Mouse (Mus musculus): ENCODE data around the gene Scamp1. TPM values are rescaled to one million over a fixed set of nuclear protein-coding genes. Genes with fewer than 3 reads are reported as not detected.

Scamp1 gene
- polyA plus RNA-seq, 1 experiment from 2014 or later, result 219 TPM

- no peaks in the 10 kb centered on the region for H3K4me1 ChIP-seq (ENCODE audit: control insufficient read depth, insufficient read depth, low read length)
- 83% methylated on average over 10 of the region's 10 CpGs for WGBS
- H3K27ac ChIP-seq (ENCODE audit: low read length), result no peak overlapping the region
- H3K4me3 ChIP-seq (ENCODE audit: low read depth, low read length), result no peak overlapping the region
- H3K9ac ChIP-seq (ENCODE audit: low read depth, low read length), result no peak overlapping the region
- H3K36me3 ChIP-seq (ENCODE audit: control insufficient read depth, insufficient read depth, low read length), result no peaks in the 10 kb centered on the region
- ATAC-seq, result no peak
- H3K9me3 ChIP-seq (replicated peaks; ENCODE audit: control insufficient read depth, low read length, poor library complexity, severe bottlenecking), result no peaks in the 10 kb centered on the region; the same call in 1 of the 2 replicates
- H3K27me3 ChIP-seq (ENCODE audit: control insufficient read depth, insufficient read depth, low read depth, low read length), result no peaks in the 10 kb centered on the region
- H3K4me2 ChIP-seq (ENCODE audit: low read length), result no peak overlapping the region
These were observed 8.3 kb upstream of the Scamp1 start for GRCm38 (mm10) chr13:94293911-94294310.

- no peak for ATAC-seq
- H3K9me3 ChIP-seq (replicated peaks; ENCODE audit: control insufficient read depth, low read length, poor library complexity, severe bottlenecking), result no peaks in the 10 kb centered on the region
- H3K4me3 ChIP-seq (ENCODE audit: low read depth, low read length), result peak overlapping the region; percentile 81
- peak overlapping the region; percentile 89 for H3K9ac ChIP-seq (ENCODE audit: low read depth, low read length)
- no peak overlapping the region for H3K27ac ChIP-seq (ENCODE audit: low read length)
- H3K4me1 ChIP-seq (ENCODE audit: control insufficient read depth, insufficient read depth, low read length), result peaks cover 22% of the 10 kb centered on the region
- H3K4me2 ChIP-seq (ENCODE audit: low read length), result peak overlapping the region; percentile 75
- H3K27me3 ChIP-seq (ENCODE audit: control insufficient read depth, insufficient read depth, low read depth, low read length), result no peaks in the 10 kb centered on the region
- no peaks in the 10 kb centered on the region for H3K36me3 ChIP-seq (ENCODE audit: control insufficient read depth, insufficient read depth, low read length)
- WGBS, result 52% methylated on average over 5 of the region's 5 CpGs
These were observed 538 bp upstream of the Scamp1 start for GRCm38 (mm10) chr13:94286195-94286594.

DNA sequence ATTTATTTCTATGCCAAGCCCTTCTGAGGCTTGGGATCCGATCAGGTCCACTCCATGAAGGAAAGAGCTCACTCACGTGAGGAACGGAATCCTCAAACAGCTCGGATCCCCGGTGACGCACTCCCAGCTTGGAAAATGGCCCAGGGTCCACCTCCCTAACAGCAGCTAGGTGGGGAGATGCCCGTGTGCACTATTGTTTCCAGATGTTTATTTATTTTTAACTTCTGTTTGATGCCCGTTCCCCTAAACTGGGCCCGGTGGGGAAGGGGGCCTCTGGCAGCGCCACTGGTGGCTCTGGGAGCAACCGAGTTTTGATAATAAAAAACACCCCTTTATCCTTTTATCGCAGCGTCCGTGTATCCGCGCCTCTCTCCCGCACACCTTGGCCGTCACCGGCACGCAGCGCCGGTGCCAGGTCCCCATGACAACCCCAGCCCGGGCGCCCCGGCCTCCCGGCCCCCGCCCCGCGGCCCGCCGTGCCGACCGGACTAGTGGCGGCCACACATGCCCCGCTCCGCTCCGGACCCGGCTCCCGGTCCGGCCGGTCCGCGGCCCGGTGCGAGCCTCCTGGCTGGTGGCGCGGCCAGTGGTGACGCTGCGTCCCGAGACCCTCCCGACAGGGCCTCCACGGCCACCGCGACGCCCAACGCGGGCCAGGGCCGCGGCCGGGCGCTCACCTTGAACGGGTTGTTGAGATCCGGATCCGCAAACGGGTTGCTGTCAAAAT, 951 bp downstream of the Scamp1 start:
- peak; percentile 83 for ATAC-seq
- under 1% methylated on average over 65 of the region's 65 CpGs for WGBS
- peak overlapping the region; percentile 89 for H3K9ac ChIP-seq (ENCODE audit: low read depth, low read length)

DNA sequence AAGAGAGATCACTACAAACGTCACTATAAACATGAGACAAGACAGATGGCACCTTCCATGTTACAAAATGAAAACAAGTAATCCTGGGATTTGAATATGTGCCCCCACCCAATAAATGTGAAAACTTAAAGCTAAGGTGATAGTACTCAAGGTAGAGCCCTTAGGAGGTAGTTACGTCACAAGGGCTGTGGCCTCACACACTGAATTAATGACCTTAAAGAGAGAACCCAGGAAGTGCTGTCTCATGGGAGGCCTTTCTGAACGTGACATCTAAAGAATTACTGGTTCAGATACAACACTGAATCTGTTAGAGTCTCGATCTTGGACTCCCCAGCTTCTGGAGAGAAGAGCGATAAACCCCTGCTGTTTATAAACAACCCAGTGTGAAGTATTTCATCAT, 6.2 kb downstream of the Scamp1 start:
- WGBS, result 61% methylated on average over 5 of the region's 5 CpGs

More for the DNA sequence above, 951 bp downstream of the Scamp1 start:
- Histone ChIP-seq H3K27ac (ENCODE audit: low read length) (peak overlapping the region; percentile 93), H3K36me3 (ENCODE audit: control insufficient read depth, insufficient read depth, low read length) (no peaks in the 10 kb centered on the region), H3K4me2 (ENCODE audit: low read length) (peak overlapping the region; percentile 75), H3K9me3 (replicated peaks; ENCODE audit: control insufficient read depth, low read length, poor library complexity, severe bottlenecking) (no peaks in the 10 kb centered on the region), H3K4me3 (ENCODE audit: low read depth, low read length) (peak overlapping the region; percentile 81), H3K4me1 (ENCODE audit: control insufficient read depth, insufficient read depth, low read length) (peaks cover 22% of the 10 kb centered on the region), H3K27me3 (ENCODE audit: control insufficient read depth, insufficient read depth, low read depth, low read length) (no peaks in the 10 kb centered on the region)

GRCm38 (mm10) chr13:94271284-94271683, 14.4 kb downstream of the Scamp1 start:
- H3K27ac ChIP-seq (ENCODE audit: low read length), result no peak overlapping the region
- no peaks in the 10 kb centered on the region for H3K9me3 ChIP-seq (replicated peaks; ENCODE audit: control insufficient read depth, low read length, poor library complexity, severe bottlenecking)
- H3K27me3 ChIP-seq (ENCODE audit: control insufficient read depth, insufficient read depth, low read depth, low read length), result no peaks in the 10 kb centered on the region
- no peaks in the 10 kb centered on the region for H3K36me3 ChIP-seq (ENCODE audit: control insufficient read depth, insufficient read depth, low read length)
- H3K9ac ChIP-seq (ENCODE audit: low read depth, low read length), result no peak overlapping the region
- no peak for ATAC-seq
- 90% methylated on average over 6 of the region's 6 CpGs for WGBS
- no peak overlapping the region for H3K4me2 ChIP-seq (ENCODE audit: low read length)
- peaks cover 17% of the 10 kb centered on the region for H3K4me1 ChIP-seq (ENCODE audit: control insufficient read depth, insufficient read depth, low read length)
- no peak overlapping the region for H3K4me3 ChIP-seq (ENCODE audit: low read depth, low read length)

More for the DNA sequence above, 6.2 kb downstream of the Scamp1 start:
- no peaks in the 10 kb centered on the region for H3K27me3 ChIP-seq (ENCODE audit: control insufficient read depth, insufficient read depth, low read depth, low read length)
- no peak overlapping the region for H3K4me3 ChIP-seq (ENCODE audit: low read depth, low read length)
- no peak for ATAC-seq
- no peak overlapping the region for H3K27ac ChIP-seq (ENCODE audit: low read length)
- H3K4me2 ChIP-seq (ENCODE audit: low read length), result no peak overlapping the region
- peaks cover 22% of the 10 kb centered on the region for H3K4me1 ChIP-seq (ENCODE audit: control insufficient read depth, insufficient read depth, low read length)
- H3K36me3 ChIP-seq (ENCODE audit: control insufficient read depth, insufficient read depth, low read length), result no peaks in the 10 kb centered on the region
- no peak overlapping the region for H3K9ac ChIP-seq (ENCODE audit: low read depth, low read length)
- no peaks in the 10 kb centered on the region for H3K9me3 ChIP-seq (replicated peaks; ENCODE audit: control insufficient read depth, low read length, poor library complexity, severe bottlenecking)

DNA sequence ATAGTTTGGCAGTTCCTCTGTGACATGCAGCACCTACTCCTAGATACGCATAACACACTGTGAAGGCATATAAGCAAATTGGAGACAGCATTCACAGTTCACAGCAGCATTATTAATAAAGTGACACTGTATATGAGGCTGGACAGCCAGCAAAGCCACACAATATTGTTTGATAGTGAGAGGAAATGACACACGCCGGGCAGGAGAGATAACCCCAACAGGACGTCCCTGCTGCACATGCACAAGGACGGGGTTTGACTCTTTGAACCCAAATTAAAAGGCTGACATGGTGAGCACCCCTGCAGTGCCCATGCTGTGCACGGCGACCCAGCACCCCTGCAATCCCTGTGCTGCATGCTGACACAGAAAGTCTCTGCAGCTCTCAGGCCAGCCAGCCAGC, 17.5 kb downstream of the Scamp1 start:
- no peak overlapping the region for H3K4me2 ChIP-seq (ENCODE audit: low read length)
- no peak for ATAC-seq
- no peak overlapping the region for H3K27ac ChIP-seq (ENCODE audit: low read length)
- no peak overlapping the region for H3K4me3 ChIP-seq (ENCODE audit: low read depth, low read length)
- no peaks in the 10 kb centered on the region for H3K27me3 ChIP-seq (ENCODE audit: control insufficient read depth, insufficient read depth, low read depth, low read length)
- H3K36me3 ChIP-seq (ENCODE audit: control insufficient read depth, insufficient read depth, low read length), result no peaks in the 10 kb centered on the region
- peaks cover 17% of the 10 kb centered on the region for H3K4me1 ChIP-seq (ENCODE audit: control insufficient read depth, insufficient read depth, low read length)
- no peak overlapping the region for H3K9ac ChIP-seq (ENCODE audit: low read depth, low read length)
- 43% methylated on average over 7 of the region's 7 CpGs for WGBS
- H3K9me3 ChIP-seq (replicated peaks; ENCODE audit: control insufficient read depth, low read length, poor library complexity, severe bottlenecking), result no peaks in the 10 kb centered on the region

- Histone ChIP-seq H3K4me3 (ENCODE audit: low read depth, low read length) (no peak overlapping the region), H3K9me3 (replicated peaks; ENCODE audit: control insufficient read depth, low read length, poor library complexity, severe bottlenecking) (no peaks in the 10 kb centered on the region), H3K36me3 (ENCODE audit: control insufficient read depth, insufficient read depth, low read length) (no peaks in the 10 kb centered on the region), H3K4me1 (ENCODE audit: control insufficient read depth, insufficient read depth, low read length) (peaks cover 17% of the 10 kb centered on the region), H3K27ac (ENCODE audit: low read length) (no peak overlapping the region), H3K9ac (ENCODE audit: low read depth, low read length) (no peak overlapping the region), H3K4me2 (ENCODE audit: low read length) (no peak overlapping the region), H3K27me3 (ENCODE audit: control insufficient read depth, insufficient read depth, low read depth, low read length) (no peaks in the 10 kb centered on the region)
- no peak for ATAC-seq
- WGBS, result 61% methylated on average over 4 of the region's 4 CpGs
These were observed 18.5 kb downstream of the Scamp1 start for GRCm38 (mm10) chr13:94267190-94267589.

DNA sequence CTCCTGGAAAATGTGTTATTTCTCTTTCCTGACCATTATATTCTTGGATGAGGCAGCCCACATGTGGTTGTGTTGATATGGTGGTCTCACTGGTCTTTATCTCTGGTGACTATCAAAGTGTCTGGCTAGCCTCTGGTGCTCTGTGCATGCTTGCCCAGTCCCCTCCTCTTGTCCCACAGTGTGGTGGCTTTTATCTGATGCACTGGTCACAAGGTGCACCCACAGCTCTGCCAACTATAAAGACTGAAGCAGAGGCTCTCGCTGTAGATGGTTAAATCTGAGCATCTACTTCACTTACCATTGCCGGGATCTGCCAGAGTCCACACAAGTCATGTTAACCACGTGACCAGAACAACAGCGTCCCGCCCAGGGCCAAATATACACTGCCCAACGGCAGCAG, 19.1 kb downstream of the Scamp1 start:
- H3K9me3 ChIP-seq (replicated peaks; ENCODE audit: control insufficient read depth, low read length, poor library complexity, severe bottlenecking), result no peaks in the 10 kb centered on the region
- no peak overlapping the region for H3K9ac ChIP-seq (ENCODE audit: low read depth, low read length)
- peaks cover 17% of the 10 kb centered on the region for H3K4me1 ChIP-seq (ENCODE audit: control insufficient read depth, insufficient read depth, low read length)
- WGBS, result 94% methylated on average over 6 of the region's 6 CpGs
- no peak for ATAC-seq
- H3K27me3 ChIP-seq (ENCODE audit: control insufficient read depth, insufficient read depth, low read depth, low read length), result no peaks in the 10 kb centered on the region
- H3K4me2 ChIP-seq (ENCODE audit: low read length), result no peak overlapping the region
- H3K27ac ChIP-seq (ENCODE audit: low read length), result no peak overlapping the region
- H3K36me3 ChIP-seq (ENCODE audit: control insufficient read depth, insufficient read depth, low read length), result no peaks in the 10 kb centered on the region
- no peak overlapping the region for H3K4me3 ChIP-seq (ENCODE audit: low read depth, low read length)

- Histone ChIP-seq H3K4me1 (ENCODE audit: control insufficient read depth, insufficient read depth, low read length) (peaks cover 13% of the 10 kb centered on the region), H3K4me3 (ENCODE audit: low read depth, low read length) (no peak overlapping the region), H3K36me3 (ENCODE audit: control insufficient read depth, insufficient read depth, low read length) (no peaks in the 10 kb centered on the region), H3K27ac (ENCODE audit: low read length) (no peak overlapping the region), H3K27me3 (ENCODE audit: control insufficient read depth, insufficient read depth, low read depth, low read length) (no peaks in the 10 kb centered on the region), H3K4me2 (ENCODE audit: low read length) (no peak overlapping the region), H3K9me3 (replicated peaks; ENCODE audit: control insufficient read depth, low read length, poor library complexity, severe bottlenecking) (no peaks in the 10 kb centered on the region), H3K9ac (ENCODE audit: low read depth, low read length) (no peak overlapping the region)
- WGBS, result 69% methylated on average over 3 of the region's 3 CpGs
- no peak for ATAC-seq
These were observed 20.4 kb downstream of the Scamp1 start for GRCm38 (mm10) chr13:94265291-94265690.

Measured in midbrain, embryonic 16.5 days (tissue).